Mouse (Mus musculus) liver, postnatal 0 days (tissue): Measurements from ENCODE around the gene Tnfsf9. TPM values are rescaled to one million over a fixed set of nuclear protein-coding genes. Genes with fewer than 3 reads are reported as not detected.

ENCODE experiments used
- ATAC-seq: fragments of 200-750 bp; cut with Nextera tagmentation; 2 replicates; pipeline ENCODE4 v1.8.0; 2017; ENCODE audit warnings: mild to moderate bottlenecking, moderate library complexity
- DNase-seq: peaks from one replicate; pipeline ENCODE4 v3.0.0-alpha.2; 2016
- H3K27ac ChIP-seq: fragments of 300-500 bp; sonication (generic); 2 replicates; pipeline ENCODE4 v1.5.1; 2014; ENCODE audit warnings: antibody characterized with exemption, moderate library complexity, mild to moderate bottlenecking, low read depth
- H3K27me3 ChIP-seq: fragments of 300-500 bp; sonication (generic); 2 replicates; pipeline ENCODE4 v1.6.1; 2014; ENCODE audit warnings: low read length, control low read depth, mixed read lengths; ENCODE audit not compliant: insufficient read depth
- H3K36me3 ChIP-seq: fragments of 300-500 bp; sonication (generic); replicated peaks from 2 replicates; pipeline ENCODE4 v1.6.1; 2014; ENCODE audit warnings: mild to moderate bottlenecking, control low read depth, low read length, moderate library complexity, mixed read lengths; ENCODE audit not compliant: insufficient read depth
- H3K4me1 ChIP-seq: fragments of 300-500 bp; sonication (generic); 2 replicates; pipeline ENCODE4 v1.6.1; 2014; ENCODE audit warnings: antibody characterized with exemption, mild to moderate bottlenecking, control low read depth; ENCODE audit not compliant: insufficient read depth
- H3K4me2 ChIP-seq: fragments of 300-500 bp; sonication (generic); 2 replicates; pipeline ENCODE4 v1.6.1; 2014; ENCODE audit warnings: low read depth, mild to moderate bottlenecking, low read length, moderate library complexity, mixed read lengths
- H3K4me3 ChIP-seq: fragments of 300-500 bp; sonication (generic); 2 replicates; pipeline ENCODE4 v1.5.1; 2014; ENCODE audit warnings: low read depth, low read length
- H3K9ac ChIP-seq: fragments of 300-500 bp; sonication (generic); replicated peaks from 2 replicates; pipeline ENCODE4 v1.6.1; 2014; ENCODE audit warnings: mild to moderate bottlenecking, moderate library complexity
- H3K9me3 ChIP-seq: fragments of 300-500 bp; sonication (generic); 2 replicates; pipeline ENCODE4 v1.6.1; 2016; ENCODE audit warnings: mild to moderate bottlenecking, control low read depth, low read length, mixed read lengths
- CTCF ChIP-seq: sonication (generic); IDR thresholded peaks from 2 replicates; pipeline ENCODE4 v1.5.1; 2016; ENCODE audit warnings: antibody characterized with exemption, low read depth
- EP300 ChIP-seq: IDR thresholded peaks from 2 replicates; pipeline ENCODE4 v1.6.1; 2016; ENCODE audit warnings: antibody characterized with exemption, low read depth, mild to moderate bottlenecking
- WGBS: fragments of 180-500 bp; shearing (Covaris S2); extraction: QIAGEN DNeasy Blood & Tissue Kit; methylation state at CpG from one replicate; pipeline ENCODE4 v1.1.7; 2014; ENCODE audit not compliant: insufficient replicate concordance; 5-methylcytosine and 5-hydroxymethylcytosine counted together
- polyA plus RNA-seq: library from polyadenylated mRNA; unstranded; fragments of >200 nt; fragmentation: Nextera tagmentation; extraction: Ambion mirVana; gene quantifications from 2 replicates; pipeline ENCODE4 v1.2.1, GENCODE M21; 2015

Gene Tnfsf9
- polyA plus RNA-seq, 1 experiment from 2014 or later: 0.56 TPM

- no peak overlapping the region for H3K4me3 ChIP-seq
- no peaks in the 10 kb centered on the region for H3K27me3 ChIP-seq
- ATAC-seq (no peak), DNase-seq (no peak)
- 74% methylated on average over 3 of the region's 3 CpGs for WGBS
- H3K4me2 ChIP-seq: no peak overlapping the region
- no peak overlapping the region for H3K27ac ChIP-seq
- no peaks in the 10 kb centered on the region for H3K36me3 ChIP-seq
- TF ChIP-seq CTCF (no peak), EP300 (no peak)
- H3K9me3 ChIP-seq: no peaks in the 10 kb centered on the region
- no peaks in the 10 kb centered on the region for H3K4me1 ChIP-seq
- H3K9ac ChIP-seq: no peak overlapping the region
Measured at GRCm38 (mm10) chr17:57135635-57136034, 30.5 kb downstream of the Tnfsf9 start.

DNA sequence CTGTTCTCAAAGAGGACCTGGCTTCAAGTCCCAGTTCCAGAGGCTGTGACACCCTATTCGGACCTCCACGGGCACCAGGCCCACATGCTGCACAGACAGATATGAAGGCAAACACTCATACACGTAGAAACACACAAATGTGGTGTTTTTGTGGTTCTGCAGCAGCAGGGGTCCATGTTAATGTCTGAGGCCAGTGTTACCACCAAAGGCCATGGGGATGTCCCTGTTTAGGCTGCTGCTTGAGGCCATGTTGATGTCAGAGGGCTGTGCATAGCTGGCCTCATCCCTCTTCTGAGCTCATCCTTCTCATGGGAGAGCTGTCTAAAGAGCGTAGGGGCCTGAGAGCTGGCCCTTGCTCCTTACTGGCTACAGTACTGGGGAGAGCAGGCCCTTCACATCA lies 33.6 kb downstream of the Tnfsf9 start:
- Histone ChIP-seq H3K9ac (no peak overlapping the region), H3K4me3 (no peak overlapping the region), H3K9me3 (no peaks in the 10 kb centered on the region), H3K27me3 (no peaks in the 10 kb centered on the region), H3K27ac (no peak overlapping the region), H3K36me3 (no peaks in the 10 kb centered on the region), H3K4me2 (no peak overlapping the region), H3K4me1 (no peaks in the 10 kb centered on the region)
- 81% methylated on average over 4 of the region's 4 CpGs for WGBS
- DNase-seq (no peak), ATAC-seq (no peak)
- TF ChIP-seq EP300: no peak

- 58% methylated on average over 3 of the region's 3 CpGs for WGBS
Measured at GRCm38 (mm10) chr17:57139708-57140107, 34.6 kb downstream of the Tnfsf9 start.

GRCm38 (mm10) chr17:57143704-57144103 lies 38.6 kb downstream of the Tnfsf9 start:
- H3K9me3 ChIP-seq: no peaks in the 10 kb centered on the region
- 77% methylated on average over 3 of the region's 3 CpGs for WGBS
- H3K4me1 ChIP-seq: no peaks in the 10 kb centered on the region
- no peak overlapping the region for H3K27ac ChIP-seq
- no peaks in the 10 kb centered on the region for H3K36me3 ChIP-seq
- H3K27me3 ChIP-seq: peaks cover 24% of the 10 kb centered on the region
- H3K4me3 ChIP-seq: no peak overlapping the region
- ATAC-seq (no peak), DNase-seq (no peak)
- H3K4me2 ChIP-seq: no peak overlapping the region
- TF ChIP-seq EP300: no peak
- no peak for TF ChIP-seq CTCF
- no peak overlapping the region for H3K9ac ChIP-seq

More at GRCm38 (mm10) chr17:57139708-57140107, 34.6 kb downstream of the Tnfsf9 start:
- Histone ChIP-seq H3K9me3 (no peaks in the 10 kb centered on the region), H3K4me2 (no peak overlapping the region), H3K27ac (no peak overlapping the region), H3K36me3 (no peaks in the 10 kb centered on the region), H3K9ac (no peak overlapping the region), H3K4me3 (no peak overlapping the region), H3K4me1 (no peaks in the 10 kb centered on the region), H3K27me3 (no peaks in the 10 kb centered on the region)
- no peak for DNase-seq
- no peak for TF ChIP-seq CTCF
- peak; percentile 49; the same call in 1 of the 2 replicates for TF ChIP-seq EP300
- ATAC-seq: no peak

GRCm38 (mm10) chr17:57145115-57145514 lies 40.0 kb downstream of the Tnfsf9 start:
- no peak overlapping the region for H3K4me2 ChIP-seq
- WGBS: 86% methylated on average over 1 of the region's 1 CpGs
- ATAC-seq: no peak
- H3K27me3 ChIP-seq: peaks cover 38% of the 10 kb centered on the region
- no peaks in the 10 kb centered on the region for H3K4me1 ChIP-seq
- no peaks in the 10 kb centered on the region for H3K9me3 ChIP-seq
- no peak overlapping the region for H3K4me3 ChIP-seq
- no peak overlapping the region for H3K9ac ChIP-seq
- H3K27ac ChIP-seq: no peak overlapping the region
- no peak for DNase-seq
- TF ChIP-seq CTCF (no peak), EP300 (no peak)
- no peaks in the 10 kb centered on the region for H3K36me3 ChIP-seq

GRCm38 (mm10) chr17:57148343-57148742 lies 43.2 kb downstream of the Tnfsf9 start:
- 69% methylated on average over 4 of the region's 4 CpGs for WGBS
- Histone ChIP-seq H3K27me3 (peaks cover 48% of the 10 kb centered on the region), H3K4me1 (no peaks in the 10 kb centered on the region)

More at GRCm38 (mm10) chr17:57148343-57148742, 43.2 kb downstream of the Tnfsf9 start:
- no peak for TF ChIP-seq EP300
- TF ChIP-seq CTCF: no peak
- Histone ChIP-seq H3K27ac (no peak overlapping the region), H3K4me3 (no peak overlapping the region), H3K9ac (no peak overlapping the region), H3K4me2 (no peak overlapping the region), H3K36me3 (no peaks in the 10 kb centered on the region), H3K9me3 (0 out of 2 replicates have a peak, but pooled peaks cover 5% of the 10 kb centered on the region)
- DNase-seq (no peak), ATAC-seq (no peak)
